Mouse (Mus musculus) heart, postnatal 0 days (tissue): ENCODE data around the gene Mgat2. TPM values are rescaled to one million over a fixed set of nuclear protein-coding genes. Genes with fewer than 3 reads are reported as not detected.

ENCODE experiments used
- ATAC-seq: fragments of 200-750 bp; cut with Nextera tagmentation; 2 replicates; pipeline ENCODE4 v1.8.0; 2017; ENCODE audit warnings: low read depth, moderate number of reproducible peaks, moderate library complexity; ENCODE audit not compliant: insufficient read depth
- DNase-seq: peaks from one replicate; pipeline ENCODE4 v3.0.0-alpha.2; 2016; ENCODE audit warnings: low spot score
- H3K27ac ChIP-seq: fragments of 300-500 bp; sonication (generic); 2 replicates; pipeline ENCODE4 v1.5.1; 2014; ENCODE audit warnings: low read depth, mild to moderate bottlenecking
- H3K27me3 ChIP-seq: fragments of 300-500 bp; sonication (generic); 2 replicates; pipeline ENCODE4 v1.6.1; 2014; ENCODE audit warnings: low read length, mixed read lengths; ENCODE audit not compliant: control insufficient read depth, insufficient read depth
- H3K36me3 ChIP-seq: fragments of 300-500 bp; sonication (generic); replicated peaks from 2 replicates; pipeline ENCODE4 v1.6.1; 2014; ENCODE audit warnings: low read length, mixed read lengths; ENCODE audit not compliant: control insufficient read depth, insufficient read depth
- H3K4me1 ChIP-seq: fragments of 300-500 bp; sonication (generic); 2 replicates; pipeline ENCODE4 v1.6.1; 2014; ENCODE audit warnings: antibody characterized with exemption; ENCODE audit not compliant: control insufficient read depth, insufficient read depth
- H3K4me2 ChIP-seq: fragments of 300-500 bp; sonication (generic); 2 replicates; pipeline ENCODE4 v1.6.1; 2014; ENCODE audit warnings: low read depth, mild to moderate bottlenecking, low read length, moderate library complexity
- H3K4me3 ChIP-seq: fragments of 300-500 bp; sonication (generic); 2 replicates; pipeline ENCODE4 v1.5.1; 2014; ENCODE audit warnings: low read depth, low read length
- H3K9ac ChIP-seq: fragments of 300-500 bp; sonication (generic); replicated peaks from 2 replicates; pipeline ENCODE4 v1.6.1; 2014; ENCODE audit warnings: low read depth, low read length, mixed read lengths
- H3K9me3 ChIP-seq: fragments of 300-500 bp; sonication (generic); replicated peaks from 2 replicates; pipeline ENCODE4 v1.6.1; 2016; ENCODE audit warnings: low read length; ENCODE audit not compliant: control insufficient read depth
- CTCF ChIP-seq: IDR thresholded peaks from 2 replicates; pipeline ENCODE4 v1.5.1; 2016; ENCODE audit warnings: antibody characterized with exemption, control low read depth, low read depth
- EP300 ChIP-seq: IDR thresholded peaks from 2 replicates; pipeline ENCODE4 v1.6.1; 2016; ENCODE audit warnings: antibody characterized with exemption, low read depth
- WGBS: fragments of 180-500 bp; shearing (Covaris S2); extraction: QIAGEN DNeasy Blood & Tissue Kit; methylation state at CpG from one replicate; pipeline ENCODE4 v1.1.7; 2014; 5-methylcytosine and 5-hydroxymethylcytosine counted together
- microRNA-seq: library from miRNA; unstranded; fragments of <30 nt; microRNA quantifications from one replicate; pipeline ENCODE4, GENCODE M21; 2016
- polyA plus RNA-seq: library from polyadenylated mRNA; unstranded; fragments of >200 nt; fragmentation: Nextera tagmentation; extraction: Ambion mirVana; gene quantifications from 2 replicates; pipeline ENCODE4 v1.2.1, GENCODE M21; 2015
- total RNA-seq: library from RNA; depleted of rRNA; stranded (reverse); fragments of >200 nt; gene quantifications from 2 replicates; pipeline ENCODE4 v1.2.3, GENCODE M21; 2014; ENCODE audit warnings: low replicate concordance; rRNA removed

The Mgat2 gene
- total and polyA plus RNA-seq, 2 experiments from 2014 or later: 28.2 to 43.1 TPM

GRCm38 (mm10) chr12:69229251-69229650 lies 45.3 kb downstream of the Mgat2 start:
- DNase-seq: peak; percentile 18
- WGBS: 68% methylated on average over 2 of the region's 2 CpGs

GRCm38 (mm10) chr12:69235782-69236181 lies 51.8 kb downstream of the Mgat2 start:
- Histone ChIP-seq H3K4me1 (no peaks in the 10 kb centered on the region), H3K9me3 (no peaks in the 10 kb centered on the region), H3K4me2 (no peak overlapping the region), H3K27me3 (no peaks in the 10 kb centered on the region), H3K27ac (no peak overlapping the region), H3K4me3 (no peak overlapping the region), H3K36me3 (no peaks in the 10 kb centered on the region), H3K9ac (no peak overlapping the region)
- WGBS: 83% methylated on average over 6 of the region's 6 CpGs
- DNase-seq: no peak
- ATAC-seq: no peak
- TF ChIP-seq EP300: no peak
- TF ChIP-seq CTCF: no peak

More at GRCm38 (mm10) chr12:69229251-69229650, 45.3 kb downstream of the Mgat2 start:
- ATAC-seq: no peak
- Histone ChIP-seq H3K4me2 (no peak overlapping the region), H3K4me3 (no peak overlapping the region), H3K27me3 (no peaks in the 10 kb centered on the region), H3K4me1 (peaks cover 6% of the 10 kb centered on the region), H3K36me3 (0 out of 2 replicates have a peak, but pooled peaks cover 4% of the 10 kb centered on the region), H3K9ac (no peak overlapping the region), H3K9me3 (no peaks in the 10 kb centered on the region), H3K27ac (no peak overlapping the region)
- TF ChIP-seq EP300 (no peak), CTCF (peak; percentile 21; the same call in 1 of the 2 replicates)

Small RNAs within 50 kb of the gene (microRNA-seq; reads per million reads assigned to microRNA genes)
- not detected for gene Gm47287
- 1.1 reads per million for gene Gm47295

Other genes starting within 250 kb of the Mgat2 start
- gene Rps29, start 25.0 kb upstream of the Mgat2 start, total RNA-seq: 67.6 and 219 TPM in 2 replicates
- gene Rps29, start 25.0 kb upstream of the Mgat2 start, polyA plus RNA-seq: 1,581 and 1,638 TPM in 2 replicates
- gene Lrr1, start 15.3 kb upstream of the Mgat2 start, total RNA-seq: 3.9 TPM in 1 of 2 replicates, not detected in the other
- gene Lrr1, start 15.3 kb upstream of the Mgat2 start, polyA plus RNA-seq: 4.0 and 5.1 TPM in 2 replicates
- gene Rpl36al, start 74 bp upstream of the Mgat2 start, total RNA-seq: 57.0 and 86.3 TPM in 2 replicates
- gene Rpl36al, start 74 bp upstream of the Mgat2 start, polyA plus RNA-seq: 502 and 513 TPM in 2 replicates
- gene Gm49383, start 12.9 kb downstream of the Mgat2 start, total RNA-seq: 6.3 and 13.1 TPM in 2 replicates
- gene Gm49383, start 12.9 kb downstream of the Mgat2 start, polyA plus RNA-seq: 7.9 and 8.6 TPM in 2 replicates
- gene Dnaaf2, start 14.3 kb downstream of the Mgat2 start, total RNA-seq: 1.8 and 3.7 TPM in 2 replicates
- gene Dnaaf2, start 14.3 kb downstream of the Mgat2 start, polyA plus RNA-seq: 3.8 and 4.8 TPM in 2 replicates
- gene Gm49384, start 20.1 kb downstream of the Mgat2 start, total RNA-seq: 0.46 and 7.1 TPM in 2 replicates
- gene Gm49384, start 20.1 kb downstream of the Mgat2 start, polyA plus RNA-seq: 5.5 and 6.1 TPM in 2 replicates
- 0.88 and 2.2 TPM in 2 replicates for gene Pole2, start 44.0 kb downstream of the Mgat2 start, total RNA-seq
- 5.0 and 5.2 TPM in 2 replicates for gene Pole2, start 44.0 kb downstream of the Mgat2 start, polyA plus RNA-seq
- 4.0 and 9.7 TPM in 2 replicates for gene Klhdc1, start 57.0 kb downstream of the Mgat2 start, total RNA-seq
- 19.1 and 24.9 TPM in 2 replicates for gene Klhdc1, start 57.0 kb downstream of the Mgat2 start, polyA plus RNA-seq
- gene Klhdc2, start 112.5 kb downstream of the Mgat2 start, total RNA-seq: 168 and 198 TPM in 2 replicates
- gene Klhdc2, start 112.5 kb downstream of the Mgat2 start, polyA plus RNA-seq: 128 and 134 TPM in 2 replicates
- gene Nemf, start 173.0 kb downstream of the Mgat2 start, total RNA-seq: 12.1 and 23.2 TPM in 2 replicates
- 45.7 and 45.9 TPM in 2 replicates for gene Nemf, start 173.0 kb downstream of the Mgat2 start, polyA plus RNA-seq
- 115 and 155 TPM in 2 replicates for gene Arf6, start 188.0 kb downstream of the Mgat2 start, total RNA-seq
- 32.4 and 35.6 TPM in 2 replicates for gene Arf6, start 188.0 kb downstream of the Mgat2 start, polyA plus RNA-seq
- gene Gm9887, start 188.3 kb downstream of the Mgat2 start, total RNA-seq: not detected in 2 replicates
- 0.55 and 1.9 TPM in 2 replicates for gene Gm9887, start 188.3 kb downstream of the Mgat2 start, polyA plus RNA-seq